Mouse (Mus musculus): Measurements from ENCODE around the gene Fam168a.

DNA sequence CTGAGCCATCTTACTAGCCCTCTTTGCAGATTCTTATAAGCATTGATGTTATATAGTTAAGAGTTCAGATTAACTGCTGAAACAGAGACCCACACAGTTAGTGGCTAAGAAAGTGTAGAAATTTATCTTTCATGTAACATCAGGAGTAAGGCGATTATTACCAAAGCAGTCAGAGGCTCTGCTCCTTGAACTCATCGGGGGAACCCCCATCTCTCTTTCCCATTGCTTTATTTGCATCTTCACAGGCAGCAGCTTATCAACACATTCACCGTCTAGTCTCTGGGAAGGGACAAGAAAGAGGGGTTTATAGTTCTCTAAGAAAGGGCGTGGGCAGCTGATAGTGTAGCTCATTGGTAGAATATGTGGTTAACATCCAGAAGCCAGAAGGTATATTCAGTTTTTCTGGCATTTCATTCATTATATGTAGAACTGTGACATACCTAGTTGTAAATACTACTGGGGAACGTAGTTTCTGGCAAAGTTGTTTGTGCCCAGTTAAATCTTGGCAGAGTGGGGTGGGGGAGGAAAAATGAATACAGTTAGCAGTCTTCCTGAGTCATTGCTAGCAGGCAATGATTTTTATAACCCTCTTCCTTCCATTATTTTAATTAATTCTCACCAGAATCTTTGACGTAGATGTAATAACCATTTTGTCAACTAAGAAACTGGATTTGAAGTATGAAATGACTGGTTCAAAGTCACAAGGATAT, 26.1 kb downstream of the Fam168a start:
- TF ChIP-seq ZC3H11A (IDR thresholded peaks at IDR 0.05; ENCODE audit: low read depth, low read length) (no peak), CTCF (IDR thresholded peaks at IDR 0.05 in 2 of 3, conservative IDR thresholded peaks at IDR 0.05 in 1 of 3; ENCODE audit: control insufficient read depth in 1 of 3, insufficient read depth in 1 of 3, low read depth in 2 of 3, low read length in 3 of 3, poor library complexity in 1 of 3, severe bottlenecking in 1 of 3) (no peak)
